Mouse (Mus musculus): ENCODE measurements at regions not wholly inside any gene's neighbourhood (a gene's known extent, or its start where the extent isn't known, plus 50 kb on each side); places are given as distances from the start of the nearest gene placed in this dataset.
"Not testable (repeated sequence)": the region's sequence is repeated elsewhere in the genome, so short reads cannot be mapped to it uniquely, and the experiment has no call there.

DNA sequence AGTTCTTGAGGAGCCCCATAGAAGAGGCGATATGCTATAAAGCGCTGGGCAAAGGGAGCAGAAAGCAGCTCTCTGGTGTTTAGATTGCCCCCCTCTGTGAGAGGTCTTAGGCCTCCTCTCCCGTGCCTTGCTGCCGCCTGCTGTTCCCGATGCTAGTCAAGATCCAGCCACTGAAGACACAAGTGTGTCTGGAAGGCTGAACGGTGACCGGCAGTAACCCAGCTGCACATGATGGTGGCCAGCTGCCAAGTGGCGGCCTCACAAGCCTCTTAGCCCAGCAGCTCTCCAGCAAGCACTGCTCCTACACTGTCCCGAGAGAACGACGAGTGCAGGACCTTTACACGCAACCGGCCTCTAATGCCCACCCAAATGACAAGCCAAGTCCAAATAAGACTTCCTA is 104.1 kb upstream of the Abca1 start:
- DNase-seq (ENCODE audit: low spot score) = peak; percentile 85

DNA sequence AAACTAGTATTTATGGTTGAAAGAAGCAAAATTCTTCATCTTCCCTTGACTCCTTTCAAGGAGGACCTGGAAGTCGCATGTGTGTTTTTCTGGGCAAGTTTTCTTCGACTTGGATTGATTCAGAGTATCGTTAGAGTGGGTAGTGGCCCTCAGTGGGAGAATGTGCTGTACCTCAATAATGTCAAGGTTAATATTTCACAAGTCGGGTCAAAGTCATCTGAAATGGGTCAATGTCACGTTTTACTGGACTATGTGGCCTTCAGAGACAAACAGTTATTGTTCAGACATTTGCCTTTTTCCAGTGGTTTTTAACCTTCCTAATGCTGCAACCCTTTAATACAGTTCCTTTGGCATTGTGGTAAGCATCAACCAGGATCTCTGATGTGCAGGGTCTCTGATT is 102.8 kb upstream of the Abca1 start:
- no peak for DNase-seq (ENCODE audit: low spot score)

DNA sequence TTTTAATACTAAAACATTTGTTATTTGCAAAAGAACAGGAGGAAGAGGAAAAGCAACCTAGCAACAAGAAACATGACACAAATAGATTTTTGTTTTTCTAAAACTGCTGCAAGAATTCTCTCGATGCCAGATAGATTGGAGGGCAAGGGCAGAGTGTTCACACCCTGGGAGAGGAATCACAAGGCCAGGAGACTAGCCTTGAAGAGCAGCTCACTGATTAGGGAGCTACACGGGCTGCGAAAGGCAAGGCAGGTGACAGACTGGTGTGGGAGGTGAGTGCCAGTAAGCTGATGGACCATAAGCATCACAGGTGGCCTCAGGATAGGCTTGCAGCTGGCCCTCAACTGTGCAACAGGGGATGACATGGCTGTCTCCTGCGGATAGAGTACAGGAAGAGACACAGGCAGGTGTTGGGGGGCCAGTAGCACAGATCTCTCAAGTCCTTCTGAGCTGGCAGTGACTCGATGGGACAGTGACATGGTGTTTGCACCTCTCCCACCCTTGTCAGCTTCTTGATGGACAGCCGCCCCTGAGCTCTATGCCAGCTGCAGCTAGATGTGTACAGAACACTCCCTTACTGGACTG is 102.0 kb upstream of the Abca1 start:
- no peak for DNase-seq (ENCODE audit: low spot score)

- no peak for DNase-seq (ENCODE audit: low spot score)
These were observed 99.3 kb upstream of the Abca1 start for GRCm38 (mm10) chr4:53258975-53259374.

- DNase-seq (ENCODE audit: low spot score) = no peak
These were observed 97.3 kb upstream of the Abca1 start for GRCm38 (mm10) chr4:53256996-53257395.

DNA sequence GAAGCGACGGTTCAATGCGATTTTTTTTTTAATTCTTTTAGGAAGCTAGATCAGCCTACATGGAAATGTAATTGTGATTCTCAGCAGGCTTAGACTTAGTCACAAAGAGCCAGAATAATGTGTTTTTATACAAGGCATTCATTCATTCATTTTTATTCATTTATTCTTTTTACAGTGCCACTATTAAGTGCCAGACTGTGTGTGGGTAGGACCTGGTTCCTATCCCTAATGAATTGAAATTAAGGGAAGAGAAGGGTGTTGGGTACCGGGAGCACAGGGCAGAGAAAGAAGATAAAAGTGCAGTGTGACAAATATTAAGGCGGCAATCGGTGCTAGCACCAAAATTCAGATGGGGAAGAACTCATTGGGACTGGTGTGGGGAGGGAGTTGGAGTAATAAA is 94.8 kb upstream of the Abca1 start:
- no peak for DNase-seq (ENCODE audit: low spot score)

DNA sequence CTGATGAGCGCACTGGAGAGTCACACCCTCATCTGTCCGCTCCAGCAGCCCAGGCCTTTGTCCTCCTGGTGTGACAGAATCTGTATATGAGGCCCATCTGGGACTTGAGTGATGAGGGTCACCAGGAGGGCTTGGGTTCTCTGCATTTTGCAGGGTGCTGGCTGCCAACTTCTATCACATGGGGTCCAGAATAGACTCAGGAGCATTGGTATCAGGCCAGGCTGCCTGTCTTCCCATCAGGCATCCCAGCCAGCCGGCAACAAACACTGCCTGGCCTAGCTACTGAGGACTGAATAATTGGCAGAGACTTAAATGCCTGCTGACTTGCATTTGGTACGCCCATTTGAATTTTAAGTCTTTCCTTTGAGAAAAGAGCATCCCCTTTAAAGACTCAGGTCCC is 94.0 kb upstream of the Abca1 start:
- no peak for DNase-seq (ENCODE audit: low spot score)

DNA sequence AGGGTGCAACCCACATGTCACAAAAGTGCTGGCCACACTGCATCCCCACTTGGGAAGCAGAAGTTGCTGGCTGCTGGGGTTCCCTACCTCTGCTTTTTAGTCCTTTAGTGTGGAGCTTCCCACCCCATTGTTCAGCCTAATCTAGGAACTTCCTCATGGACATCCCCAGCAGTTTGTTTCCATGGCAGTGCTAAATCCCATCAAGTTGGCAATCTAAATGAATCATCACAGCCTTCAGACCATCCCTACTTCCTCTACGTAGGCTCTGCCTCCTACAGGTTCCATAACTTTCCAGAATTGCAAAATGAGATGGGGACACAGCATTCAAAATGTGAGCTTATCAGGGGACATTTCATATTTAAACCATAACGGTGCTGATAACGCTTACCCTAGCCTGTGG is 90.6 kb upstream of the Abca1 start:
- DNase-seq (ENCODE audit: low spot score) = no peak

DNA sequence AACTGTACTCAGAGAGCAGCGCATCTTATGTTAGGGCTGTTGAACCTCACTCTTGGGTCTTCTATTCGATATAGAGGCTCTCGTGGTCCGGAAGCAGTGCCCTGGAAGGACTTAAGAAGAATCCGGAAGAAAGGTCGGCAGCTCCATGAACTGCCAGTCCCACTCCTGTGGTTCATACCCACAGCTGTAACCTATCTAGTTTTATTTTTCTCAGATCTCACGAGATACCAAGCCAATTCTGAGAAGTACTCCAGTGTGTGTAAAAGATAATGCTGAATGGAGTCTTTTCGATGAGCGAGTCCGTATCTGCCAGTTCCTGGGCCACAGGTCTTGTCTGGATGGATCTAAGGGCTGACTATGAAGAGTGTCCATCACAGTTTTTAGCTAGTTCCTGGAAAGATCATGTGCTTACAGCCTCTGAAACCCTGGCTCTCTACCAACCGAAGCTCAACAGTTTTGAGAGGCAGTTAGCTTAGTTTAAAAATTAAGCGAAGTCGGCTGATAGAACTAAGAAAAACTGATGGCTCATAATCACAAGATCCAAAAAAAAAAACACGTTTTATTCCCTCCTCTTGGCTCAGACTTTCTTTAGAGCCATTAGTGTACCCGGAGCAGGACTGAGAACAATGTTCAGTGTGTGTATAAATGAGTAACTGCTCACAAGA is 86.5 kb upstream of the Abca1 start:
- no peak for DNase-seq (ENCODE audit: low spot score)

DNA sequence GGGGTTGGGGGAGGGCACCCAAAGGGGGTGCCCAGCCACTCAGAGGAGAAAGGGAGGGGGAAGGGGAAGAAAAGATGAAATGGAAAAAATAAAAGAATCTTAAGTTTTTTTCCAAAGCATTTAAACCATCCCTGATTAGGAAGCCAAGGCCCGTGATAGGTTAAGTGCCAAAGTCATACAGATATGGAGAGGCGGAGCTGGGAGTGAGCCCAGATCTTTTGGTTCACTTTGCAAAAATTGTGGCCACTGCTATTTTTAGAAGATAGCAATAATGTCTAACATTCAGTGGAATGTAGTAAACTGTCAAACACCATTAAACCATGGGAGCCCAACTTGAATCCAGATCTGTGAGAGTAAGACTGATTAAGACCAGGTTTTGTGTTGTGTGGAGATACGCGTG is 85.9 kb upstream of the Abca1 start:
- no peak for DNase-seq (ENCODE audit: low spot score)

- DNase-seq (ENCODE audit: low spot score) = not testable (repeated sequence)
These were observed 83.8 kb upstream of the Abca1 start for GRCm38 (mm10) chr4:53243473-53243872.

- no peak for DNase-seq (ENCODE audit: low spot score)
These were observed 80.2 kb upstream of the Abca1 start for GRCm38 (mm10) chr4:53239856-53240255.

GRCm38 (mm10) chr4:53238314-53239259 is 78.9 kb upstream of the Abca1 start:
- DNase-seq (ENCODE audit: low spot score) = no peak

- DNase-seq (ENCODE audit: low spot score) = no peak
These were observed 76.2 kb upstream of the Abca1 start for GRCm38 (mm10) chr4:53235870-53236269.

DNA sequence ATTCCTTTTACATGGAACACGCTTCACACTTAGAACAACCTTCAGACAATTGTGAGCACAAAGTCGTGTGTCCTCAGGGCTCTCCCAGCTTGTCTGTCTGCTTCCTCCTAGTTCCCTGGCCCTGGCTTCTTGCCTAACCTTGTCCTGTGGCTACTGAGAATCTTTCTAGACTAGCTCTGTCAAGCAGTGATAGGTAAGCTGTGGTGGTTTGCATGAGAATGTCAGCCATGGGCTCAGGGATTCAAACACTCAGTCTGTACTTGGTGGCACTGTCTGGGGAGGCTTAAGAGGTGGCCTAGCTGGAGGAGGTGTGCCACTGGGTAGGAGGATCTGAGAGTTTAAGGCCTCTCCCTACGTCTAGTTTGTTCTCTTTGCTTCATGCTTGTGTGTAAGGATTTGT is 72.7 kb upstream of the Abca1 start:
- no peak for DNase-seq (ENCODE audit: low spot score)

- no peak for DNase-seq (ENCODE audit: low spot score)
These were observed 72.2 kb upstream of the Abca1 start for GRCm38 (mm10) chr4:53231867-53232266.

GRCm38 (mm10) chr4:53231046-53231445 is 71.4 kb upstream of the Abca1 start:
- no peak for DNase-seq (ENCODE audit: low spot score)

DNA sequence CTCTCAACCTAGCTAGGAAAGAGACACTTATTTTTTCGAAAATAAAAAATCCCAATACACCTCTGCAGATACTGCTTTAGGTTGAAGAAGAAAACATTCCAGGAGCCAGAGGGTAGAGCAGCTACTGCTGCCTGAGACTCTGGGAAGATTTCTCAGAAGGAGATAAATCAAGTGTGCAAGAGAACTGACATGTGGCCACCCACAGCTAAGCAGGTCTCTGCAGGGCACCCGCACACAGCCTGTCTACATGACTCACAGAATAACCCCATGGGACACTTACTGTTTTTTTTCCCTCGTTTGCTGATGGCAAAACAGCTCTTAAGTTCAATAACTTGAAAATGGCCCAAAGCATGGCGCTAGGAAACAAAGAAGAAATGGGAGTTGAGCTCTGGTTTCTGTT is 68.7 kb upstream of the Abca1 start:
- no peak for DNase-seq (ENCODE audit: low spot score)

DNA sequence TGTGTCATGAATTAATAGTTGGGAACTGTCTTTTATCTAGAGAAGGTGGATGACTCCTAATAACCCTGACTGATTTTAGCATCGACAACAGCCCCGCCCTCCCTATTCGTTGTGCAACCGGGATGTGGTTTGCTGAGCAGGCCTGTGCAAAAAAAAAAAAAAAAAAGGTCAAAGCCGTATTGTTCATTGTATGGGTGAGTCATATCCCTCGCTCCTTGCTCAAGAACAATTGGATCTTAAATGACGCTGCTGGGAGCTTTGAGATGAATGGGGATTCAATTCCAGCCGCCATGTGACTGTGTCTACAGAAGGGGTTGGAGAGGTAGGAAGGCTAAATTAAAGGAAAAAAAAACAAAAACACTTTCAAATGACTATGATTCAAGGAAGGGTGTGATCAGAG is 68.1 kb upstream of the Abca1 start:
- peak; percentile 64 for DNase-seq (ENCODE audit: low spot score)

DNA sequence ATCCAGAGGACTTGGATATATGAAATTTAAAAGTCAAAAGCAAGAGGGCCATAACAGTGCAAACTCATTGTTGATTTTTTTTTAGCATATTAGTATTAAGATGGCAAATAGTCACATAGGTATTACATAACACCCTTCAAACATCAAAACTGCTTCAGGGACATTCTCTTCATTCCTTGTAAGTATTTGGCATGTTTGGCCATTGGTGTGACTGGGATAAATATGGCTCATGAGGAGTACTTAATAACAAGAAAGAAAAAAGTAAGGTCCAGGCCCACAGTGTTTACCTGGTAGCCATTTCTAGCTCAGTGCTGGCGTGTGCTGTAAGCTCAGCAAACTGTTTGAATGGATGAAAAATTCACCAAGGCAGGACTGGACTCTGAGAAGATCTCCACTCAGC is 67.4 kb upstream of the Abca1 start:
- DNase-seq (ENCODE audit: low spot score) = no peak

- DNase-seq (ENCODE audit: low spot score) = no peak
These were observed 66.7 kb upstream of the Abca1 start for GRCm38 (mm10) chr4:53226376-53226775.

- no peak for DNase-seq (ENCODE audit: low spot score)
These were observed 63.7 kb upstream of the Abca1 start for GRCm38 (mm10) chr4:53223379-53223778.

GRCm38 (mm10) chr4:53220809-53221208 is 61.1 kb upstream of the Abca1 start:
- no peak for DNase-seq (ENCODE audit: low spot score)

Measured in urinary bladder, postnatal 14 days (tissue).